Mouse (Mus musculus) frontal cortex, postnatal 36 days (tissue): ENCODE data around the gene Tdp1.

Source experiments
- DNase-seq, 2 experiments: peaks; one replicate each; pipeline ENCODE4 v3.0.0; 2022; ENCODE audit warnings: low spot score in 2 of 2

Tdp1 gene

GRCm38 (mm10) chr12:100000381-100000780 is 116.1 kb downstream of the Tdp1 start:
- no peak for DNase-seq

- no peak for DNase-seq
These were observed 116.9 kb downstream of the Tdp1 start for GRCm38 (mm10) chr12:100001246-100001645.

- DNase-seq: no peak
These were observed 117.6 kb downstream of the Tdp1 start for GRCm38 (mm10) chr12:100001910-100002309.

GRCm38 (mm10) chr12:100002914-100003587 is 118.7 kb downstream of the Tdp1 start:
- no peak for DNase-seq
